Mouse (Mus musculus) embryonic stem cell, embryonic (primary cell): ENCODE data around the gene Gramd1a.

Experiments used
- CTCF ChIA-PET, 4 experiments: fragments of 300-600 bp in 2 of 4; fragments of 350-600 bp in 2 of 4; sonication (Branson Sonifier 250); formaldehyde crosslinking; loops; one replicate each; lab custom pipeline; 2022; ENCODE audit warnings: inconsistent platforms in 2 of 4; lab: Charles Lee
- POLR2A ChIA-PET, 4 experiments: fragments of 300-600 bp in 2 of 4; fragments of 350-600 bp in 2 of 4; sonication (Branson Sonifier 250); formaldehyde crosslinking; loops; one replicate each; lab custom pipeline; 2022; ENCODE audit warnings: antibody characterized with exemption in 4 of 4, inconsistent platforms in 1 of 4; lab: Charles Lee

Gramd1a gene

DNA sequence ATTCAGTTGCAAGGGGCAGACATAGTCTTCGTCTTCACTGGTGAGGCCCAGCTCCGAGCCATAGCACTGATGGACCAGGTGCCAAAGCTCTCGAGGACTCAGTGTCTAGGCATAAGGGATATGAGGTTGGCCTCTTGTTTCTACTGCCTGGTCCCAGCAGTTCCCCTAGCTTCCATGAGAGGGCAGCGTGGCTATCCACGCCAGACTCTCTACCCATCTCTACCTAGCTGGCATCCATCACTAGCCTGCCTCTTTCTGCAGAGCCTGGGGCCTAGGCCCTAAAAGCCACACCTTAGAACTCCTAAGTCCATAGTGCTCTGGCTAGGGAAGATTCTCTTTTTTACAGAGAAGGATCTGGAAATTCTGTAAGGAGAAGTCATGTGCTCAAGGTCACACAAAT lies 15.9 kb downstream of the Gramd1a start:
- POLR2A ChIA-PET, result interaction anchor here in 3 of 4 experiments (0.6 to 2.1 kb wide), 12 partner anchors 8 to 34 kb away, joined by 3 to 9 read pairs (median 4); partner anchors contain the start of gene Gramd1a (in 3 of the 3)
- CTCF ChIA-PET, result interaction anchor here (0.5 to 2.1 kb wide), 27 partner anchors 8 to 62 kb away, joined by 3 to 24 read pairs (median 5); partner anchors contain the start of gene Gramd1a (in 1 of the 4)

DNA sequence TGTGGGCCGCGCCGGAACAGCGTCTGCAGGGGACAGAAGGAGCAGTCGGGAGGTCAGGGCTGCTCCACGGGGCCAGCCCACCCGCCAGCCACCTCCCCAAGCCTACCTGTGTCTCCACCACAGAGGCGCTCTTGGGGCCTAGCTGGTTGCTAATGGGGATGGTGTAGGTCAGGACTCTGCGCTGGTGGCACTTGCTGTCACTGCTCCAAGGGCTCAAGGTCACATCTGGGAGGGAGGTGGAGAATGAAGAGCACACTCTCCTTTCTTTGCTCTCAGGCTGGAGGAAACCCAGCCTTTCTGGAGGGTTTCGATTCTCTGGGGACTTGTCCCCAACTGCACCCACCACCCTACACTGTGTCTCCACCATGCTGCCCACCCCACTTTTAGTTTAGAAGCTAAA lies 20.0 kb downstream of the Gramd1a start:
- CTCF ChIA-PET, result interaction anchor here in 3 of 4 experiments (0.6 to 1.5 kb wide), 4 partner anchors 9 to 38 kb away, joined by 3 to 25 read pairs (median 4); no protein-coding TSS in a partner anchor
- POLR2A ChIA-PET, result interaction anchor here in 1 of 4 experiments (0.5 kb wide), 1 partner anchor 8 kb away, joined by 4 read pairs; no protein-coding TSS in a partner anchor

DNA sequence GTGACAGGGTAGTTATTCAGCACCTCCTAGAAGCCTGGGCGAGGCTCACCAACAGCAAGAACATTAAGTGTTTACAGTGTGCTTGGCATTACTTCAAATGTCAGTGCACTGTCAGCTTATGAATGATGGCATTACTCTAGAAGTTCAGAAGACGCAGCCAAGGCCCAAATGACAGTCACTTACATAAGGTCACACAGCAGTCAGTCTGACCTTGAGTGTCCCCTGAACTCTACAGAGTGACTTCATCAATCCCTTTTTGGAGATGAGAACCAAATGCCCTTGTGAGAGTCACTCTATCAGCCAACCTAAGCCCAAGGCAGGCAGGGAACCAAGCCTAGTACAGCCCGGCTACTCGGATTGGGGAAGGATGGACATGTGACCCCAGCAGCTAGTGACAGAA lies 23.8 kb downstream of the Gramd1a start:
- ChIA-PET POLR2A (interaction anchor here in 3 of 4 experiments (0.6 to 1.9 kb wide), 8 partner anchors 8 to 257 kb away, joined by 3 to 9 read pairs (median 4); partner anchors contain the start of genes Gramd1a (in 1 of the 3) and Lgi4 (in 1 of the 3)), CTCF (interaction anchor here in 3 of 4 experiments (0.6 to 2.2 kb wide), 12 partner anchors 8 to 328 kb away, joined by 3 to 15 read pairs (median 4); partner anchors contain the start of gene Gramd1a (in 1 of the 3))

DNA sequence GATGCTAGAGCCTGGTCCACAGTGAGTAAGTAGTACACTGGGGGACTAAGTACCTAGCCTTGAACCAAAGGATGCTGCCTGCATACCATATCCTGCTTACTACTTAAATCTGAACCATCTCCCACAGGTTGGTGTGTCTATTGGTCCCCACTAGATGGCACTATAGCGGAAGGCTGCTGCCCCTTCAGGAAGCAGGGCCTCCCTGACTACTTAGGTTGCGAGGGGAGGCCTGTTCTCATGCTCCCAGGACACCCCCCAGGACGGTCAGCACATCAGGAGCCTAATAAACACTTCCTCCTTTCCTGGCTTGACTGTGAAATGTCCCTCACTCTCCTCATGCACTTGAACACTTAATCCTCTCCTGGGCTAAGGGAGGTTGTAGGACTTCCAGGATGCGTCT lies 24.9 kb downstream of the Gramd1a start:
- ChIA-PET CTCF (interaction anchor here in 3 of 4 experiments (0.6 to 2.2 kb wide), 12 partner anchors 9 to 46 kb away, joined by 3 to 15 read pairs (median 4); partner anchors contain the start of gene Gramd1a (in 1 of the 3)), POLR2A (interaction anchor here in 2 of 4 experiments (1.1 to 1.9 kb wide), 4 partner anchors 9 to 26 kb away, joined by 3 to 9 read pairs (median 4); partner anchors contain the start of gene Gramd1a (in 1 of the 2))

DNA sequence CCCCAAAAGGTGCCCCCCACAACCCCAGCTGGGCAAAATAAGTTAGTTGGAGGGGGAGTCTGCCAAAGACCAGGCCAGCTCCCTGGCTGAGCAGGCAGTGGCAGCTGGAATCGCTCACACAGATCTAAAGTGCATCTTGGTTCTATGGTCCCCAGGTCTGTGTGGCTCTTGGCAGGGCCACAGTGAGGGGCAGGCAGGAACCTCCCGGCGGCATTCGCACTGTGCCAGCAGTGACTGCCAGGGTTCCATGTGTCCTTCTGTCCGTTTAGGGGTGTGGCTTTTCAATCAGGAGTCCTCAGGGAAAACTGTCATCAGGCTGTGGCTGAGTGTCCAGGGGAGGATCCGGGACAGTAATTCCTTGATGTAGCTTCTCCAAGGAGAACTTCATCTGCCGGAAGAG lies 25.5 kb downstream of the Gramd1a start:
- CTCF ChIA-PET, result interaction anchor here in 2 of 4 experiments (0.6 to 2.2 kb wide), 3 partner anchors 12 to 160 kb away, joined by 3 to 15 read pairs (median 4); partner anchors contain the start of gene Gramd1a (in 1 of the 2)
- POLR2A ChIA-PET, result interaction anchor here in 2 of 4 experiments (1.7 to 1.9 kb wide), 2 partner anchors 9 to 25 kb away, joined by 5 to 9 read pairs; partner anchors contain the start of gene Gramd1a (in 1 of the 2)

DNA sequence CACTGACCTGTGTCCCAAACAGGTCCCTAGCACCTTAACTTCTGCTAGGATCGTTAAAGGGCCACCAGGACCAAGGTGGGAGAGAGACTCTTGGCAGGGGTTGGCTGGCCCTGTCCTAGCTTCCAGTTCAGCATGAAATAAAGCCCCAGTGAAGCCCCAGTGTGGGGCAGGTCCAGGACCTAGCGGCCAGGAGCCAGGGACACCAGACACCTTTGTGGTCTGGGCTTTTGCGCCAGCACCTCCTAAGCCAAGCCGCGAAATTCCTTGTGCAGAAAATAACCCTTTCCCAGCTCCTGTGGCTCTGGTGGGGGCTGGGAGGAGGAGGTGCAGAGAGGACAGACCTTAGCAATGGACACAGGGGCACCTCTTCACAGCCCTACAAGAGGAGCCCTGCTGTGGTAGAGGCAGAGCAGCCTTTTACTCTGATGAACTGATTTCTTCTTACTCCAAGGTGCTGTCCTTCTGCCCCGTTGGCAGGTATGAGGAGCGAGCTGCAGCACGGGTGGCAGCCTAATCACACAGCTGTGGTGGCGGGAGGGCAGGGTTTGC lies 27.5 kb downstream of the Gramd1a start:
- POLR2A ChIA-PET, result interaction anchor here in 3 of 4 experiments (0.7 to 1.4 kb wide), 7 partner anchors 7 to 77 kb away, joined by 3 to 13 read pairs (median 4); partner anchors contain the start of gene Fxyd7 (in 1 of the 3)

DNA sequence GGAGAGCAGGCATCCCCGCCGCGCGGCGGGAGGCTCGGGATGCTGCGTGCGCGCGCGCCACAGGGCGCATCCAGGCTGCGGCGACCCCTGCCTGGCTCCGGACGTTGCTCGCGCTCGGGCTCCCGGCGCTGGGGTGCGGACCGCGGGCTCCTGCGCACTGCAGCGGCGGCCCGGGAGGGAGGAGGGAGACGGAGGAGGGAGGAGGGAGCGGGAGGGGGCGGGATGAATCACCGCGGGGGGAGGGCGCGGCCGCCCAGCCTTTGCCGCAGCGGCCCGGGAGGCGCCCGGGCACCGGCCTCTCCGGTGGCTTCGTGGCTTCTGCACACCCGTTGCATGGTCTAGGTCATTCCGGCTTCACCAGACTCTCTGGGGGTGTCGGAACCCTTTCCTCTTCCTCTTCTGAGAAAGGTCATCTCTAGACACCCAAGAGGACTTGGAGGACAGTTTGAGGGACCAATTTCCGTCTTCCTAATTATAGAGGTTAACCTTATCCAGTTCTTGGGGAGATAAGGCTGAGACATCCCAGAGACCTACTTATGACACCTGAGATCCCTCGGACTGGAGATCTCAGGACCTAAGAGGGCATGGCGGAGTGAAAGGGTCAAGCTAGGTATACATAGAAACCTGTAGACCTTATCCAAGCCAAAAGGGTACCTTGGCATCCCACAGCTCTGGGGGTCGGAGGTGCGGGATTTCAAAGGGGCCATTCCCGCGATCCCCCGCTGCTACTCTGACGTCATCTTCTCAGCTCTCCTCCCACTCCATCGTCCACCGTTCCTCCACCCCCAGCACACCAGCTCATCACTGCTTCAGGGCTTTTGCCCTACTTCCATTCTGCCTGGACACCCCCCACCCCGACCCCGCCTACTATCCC lies 28.6 kb downstream of the Gramd1a start, which contains the start of gene Scn1b:
Scn1b (minus strand) TSS at position 153 of the 874 bp plus-strand sequence.
- POLR2A ChIA-PET, result interaction anchor here in 3 of 4 experiments (0.6 to 1.4 kb wide), 11 partner anchors 8 to 76 kb away, joined by 3 to 13 read pairs (median 4); partner anchors contain the start of genes Fxyd7 (in 1 of the 3), Gramd1a (in 1 of the 3) and Hpn (in 1 of the 3)

More for the DNA sequence above, 27.5 kb downstream of the Gramd1a start:
- CTCF ChIA-PET, result interaction anchor here in 2 of 4 experiments (0.7 to 1.9 kb wide), 5 partner anchors 12 to 106 kb away, joined by 3 to 5 read pairs (median 4); no protein-coding TSS in a partner anchor

DNA sequence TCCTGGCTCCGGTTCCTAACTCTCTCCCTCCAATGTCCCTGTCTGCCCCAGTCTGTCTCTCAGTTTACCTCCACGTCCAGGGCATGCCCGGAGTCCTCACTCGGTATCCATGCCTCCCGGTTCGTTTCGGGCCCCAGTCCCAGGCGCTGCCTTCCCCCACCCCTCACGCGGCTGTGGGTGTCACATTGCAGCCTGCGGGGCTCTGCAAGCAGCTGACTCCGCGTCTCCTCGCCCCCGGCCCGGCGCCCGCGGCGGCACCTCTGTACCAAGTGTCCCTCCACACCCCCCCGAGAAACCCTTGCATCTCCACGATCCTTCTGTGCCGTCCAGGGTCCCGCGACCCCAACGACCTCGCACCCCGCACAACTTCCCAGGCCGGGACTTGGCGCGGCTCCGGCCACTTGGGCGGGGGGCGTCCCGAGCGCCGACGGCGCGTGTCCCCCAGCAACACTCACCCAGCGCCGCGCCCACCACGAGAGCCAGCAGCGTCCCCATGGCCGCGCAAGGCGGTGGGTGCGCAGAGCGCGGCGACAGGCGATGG lies 29.4 kb downstream of the Gramd1a start:
- ChIA-PET CTCF (interaction anchor here in 1 of 4 experiments (1.1 kb wide), 2 partner anchors 21 to 48 kb away, joined by 3 to 4 read pairs; no protein-coding TSS in a partner anchor), POLR2A (interaction anchor here in 1 of 4 experiments (1.2 kb wide), 1 partner anchor 17 kb away, joined by 4 read pairs; no protein-coding TSS in a partner anchor)

More for the DNA sequence above, 28.6 kb downstream of the Gramd1a start, which contains the start of gene Scn1b:
- CTCF ChIA-PET, result interaction anchor here in 2 of 4 experiments (0.7 to 1.5 kb wide), 8 partner anchors 13 to 105 kb away, joined by 3 to 5 read pairs (median 4); no protein-coding TSS in a partner anchor

DNA sequence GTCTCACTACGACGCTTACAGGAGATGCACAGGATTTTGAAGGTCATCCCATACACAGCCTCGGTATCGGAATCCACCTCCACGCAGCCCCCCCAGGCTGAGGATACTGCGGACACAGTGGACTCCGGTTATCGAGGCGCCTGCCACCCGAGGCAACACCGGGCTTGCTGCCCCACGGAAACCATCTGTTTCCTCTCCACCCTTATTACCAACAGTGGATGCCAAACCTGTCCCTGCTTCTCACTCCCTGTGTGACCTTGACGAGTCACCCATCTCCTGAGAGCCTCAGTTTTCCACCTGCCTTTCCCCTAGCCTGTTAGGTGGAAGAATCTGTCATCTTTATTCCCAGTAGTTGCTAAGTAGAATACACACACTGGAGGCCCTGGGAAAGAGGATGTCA lies 30.6 kb downstream of the Gramd1a start:
- CTCF ChIA-PET, result no interaction called here
- POLR2A ChIA-PET, result interaction anchor here in 1 of 4 experiments (1.2 kb wide), 1 partner anchor 18 kb away, joined by 4 read pairs; no protein-coding TSS in a partner anchor

DNA sequence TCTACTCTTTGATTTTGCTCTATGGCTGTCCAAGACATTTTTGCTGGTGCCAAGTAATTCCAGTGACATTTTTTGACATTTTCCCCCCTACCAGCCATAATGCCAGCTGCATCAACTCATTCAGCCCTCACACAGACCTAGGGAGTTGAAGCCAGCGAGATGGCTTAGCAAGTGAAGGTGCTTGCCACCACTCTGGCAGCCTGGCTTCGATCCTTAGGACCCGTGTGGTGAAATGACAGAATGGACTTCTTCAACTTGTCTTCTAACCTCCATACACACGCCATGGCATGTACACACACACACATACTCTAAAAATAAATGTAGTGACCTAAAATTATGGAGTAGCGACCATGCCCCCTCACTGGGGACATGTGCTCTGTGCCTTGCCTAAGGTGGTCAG lies 31.3 kb downstream of the Gramd1a start:
- ChIA-PET POLR2A (no interaction called here), CTCF (interaction anchor here in 2 of 4 experiments (0.7 to 1.4 kb wide), 2 partner anchors 19 to 598 kb away, joined by 4 to 5 read pairs; no protein-coding TSS in a partner anchor)

DNA sequence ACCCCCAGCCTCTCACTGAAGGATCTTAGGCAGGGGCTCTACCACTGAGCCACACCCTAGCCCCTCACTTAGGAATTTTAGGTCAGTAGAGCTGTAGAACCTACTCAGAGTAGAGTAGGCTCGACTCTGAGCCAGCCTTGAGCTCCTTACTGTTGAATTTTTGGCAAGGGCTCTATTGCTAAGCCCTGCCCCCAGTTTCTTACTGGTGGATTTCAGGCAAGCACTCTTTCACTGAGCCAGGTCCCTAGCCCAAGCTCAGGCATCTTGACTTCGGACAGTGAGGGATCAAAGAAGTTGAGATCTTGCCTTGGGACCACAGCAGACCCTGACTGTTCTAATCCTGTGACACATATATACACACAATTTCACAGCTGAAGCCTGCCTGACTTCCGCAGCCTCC lies 32.0 kb downstream of the Gramd1a start:
- ChIA-PET POLR2A (interaction anchor here in 1 of 4 experiments (0.6 to 0.9 kb wide), 2 partner anchors 9 to 571 kb away, joined by 3 read pairs; no protein-coding TSS in a partner anchor), CTCF (interaction anchor here in 1 of 4 experiments (1.4 kb wide), 1 partner anchor 18 kb away, joined by 5 read pairs; no protein-coding TSS in a partner anchor)

DNA sequence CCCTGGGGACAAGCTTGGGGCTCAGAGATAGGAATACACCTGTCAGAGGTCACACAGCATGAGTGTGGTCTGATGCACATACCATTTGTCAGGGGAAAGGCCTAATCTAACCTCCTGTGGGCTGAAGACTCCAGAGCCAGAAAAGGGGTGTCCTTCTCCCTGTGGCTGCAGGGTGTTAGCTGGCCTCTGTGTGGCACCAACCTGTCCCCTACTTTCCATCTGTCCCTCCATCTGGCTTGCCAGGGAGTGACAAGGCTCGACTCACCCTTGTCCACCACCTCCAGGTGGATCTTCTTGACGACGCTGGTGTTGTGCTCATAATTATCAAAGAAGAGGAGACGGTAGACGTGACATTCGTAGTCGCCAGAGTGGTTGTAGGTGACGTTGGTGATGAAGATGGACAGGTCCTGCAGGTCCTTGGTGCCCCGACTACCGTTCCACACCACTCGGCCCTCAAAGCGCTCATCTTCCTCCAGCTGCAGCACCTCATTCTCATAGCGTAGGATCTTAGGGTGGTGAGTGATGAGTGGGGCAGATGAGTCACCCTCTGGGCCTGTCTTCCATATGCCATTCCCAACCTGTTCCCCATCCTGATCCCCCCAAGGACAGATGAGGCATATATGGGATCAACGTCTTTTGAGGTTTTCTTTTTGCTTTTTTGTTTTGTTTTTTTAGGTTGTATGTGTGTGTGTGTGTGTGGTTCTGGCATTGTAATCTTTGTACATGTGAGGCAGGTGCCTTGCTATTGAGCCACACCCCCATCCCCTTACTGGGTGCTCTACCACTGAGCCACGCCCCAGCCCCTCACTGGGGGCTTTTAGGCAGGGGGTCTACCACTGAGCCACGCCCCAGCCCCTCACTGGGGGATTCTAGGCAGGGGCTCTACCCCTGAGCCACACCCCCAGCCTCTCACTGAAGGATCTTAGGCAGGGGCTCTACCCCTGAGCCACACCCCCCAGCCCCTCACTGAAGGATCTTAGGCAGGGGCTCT lies 32.8 kb downstream of the Gramd1a start:
- CTCF ChIA-PET, result interaction anchor here in 1 of 4 experiments (1.4 kb wide), 1 partner anchor 18 kb away, joined by 5 read pairs; no protein-coding TSS in a partner anchor
- POLR2A ChIA-PET, result interaction anchor here in 1 of 4 experiments (0.9 kb wide), 1 partner anchor 570 kb away, joined by 3 read pairs; no protein-coding TSS in a partner anchor

DNA sequence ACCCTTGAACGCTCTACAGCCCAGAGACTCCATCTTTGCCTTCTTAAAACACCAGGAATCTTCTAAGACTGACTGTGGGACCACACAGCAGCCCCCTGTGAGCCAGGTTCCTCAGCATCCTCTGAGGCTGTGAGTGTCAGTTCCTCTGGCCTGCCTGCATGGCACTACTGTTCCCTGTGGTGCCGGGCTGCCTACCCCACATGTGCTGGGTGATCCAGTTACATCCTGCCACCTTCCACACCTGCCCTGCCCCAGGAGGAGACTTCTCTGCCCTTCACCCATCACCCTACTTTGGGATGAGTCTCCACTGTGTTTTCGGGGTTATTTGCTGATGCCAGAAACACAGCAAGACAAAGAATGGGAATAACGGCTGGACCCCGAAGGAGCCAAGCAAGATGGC lies 36.1 kb downstream of the Gramd1a start:
- CTCF ChIA-PET, result interaction anchor here in 2 of 4 experiments (0.7 to 1.3 kb wide), 3 partner anchors 11 to 41 kb away, joined by 3 to 4 read pairs (median 3); no protein-coding TSS in a partner anchor
- POLR2A ChIA-PET, result interaction anchor here in 2 of 4 experiments (0.7 to 1.1 kb wide), 2 partner anchors 14 to 33 kb away, joined by 3 read pairs; no protein-coding TSS in a partner anchor

DNA sequence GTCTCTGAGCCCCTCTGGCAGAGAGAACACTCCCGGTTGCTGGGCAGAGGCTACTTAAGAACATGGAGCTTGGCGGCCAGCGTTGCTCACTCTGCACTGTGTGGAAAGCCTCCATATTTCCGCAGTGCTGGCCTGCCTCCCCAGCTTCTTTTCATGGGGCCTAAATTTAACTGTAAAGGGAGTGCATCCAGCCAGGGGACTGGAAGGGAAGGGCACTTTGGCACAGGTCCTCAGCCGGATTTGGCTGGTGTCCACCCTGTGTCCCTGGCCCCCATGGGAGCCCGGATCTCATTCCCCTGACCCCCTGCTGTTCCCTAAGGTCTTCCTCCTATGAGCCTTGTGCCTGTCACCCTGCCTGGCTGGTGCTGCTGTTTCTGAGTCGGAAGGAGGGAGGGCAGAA lies 37.2 kb downstream of the Gramd1a start:
- CTCF ChIA-PET, result interaction anchor here in 2 of 4 experiments (1.1 to 1.6 kb wide), 4 partner anchors 13 to 40 kb away, joined by 3 to 7 read pairs (median 5); no protein-coding TSS in a partner anchor
- POLR2A ChIA-PET, result interaction anchor here in 3 of 4 experiments (0.6 to 1.9 kb wide), 5 partner anchors 9 to 201 kb away, joined by 3 to 6 read pairs (median 4); no protein-coding TSS in a partner anchor

DNA sequence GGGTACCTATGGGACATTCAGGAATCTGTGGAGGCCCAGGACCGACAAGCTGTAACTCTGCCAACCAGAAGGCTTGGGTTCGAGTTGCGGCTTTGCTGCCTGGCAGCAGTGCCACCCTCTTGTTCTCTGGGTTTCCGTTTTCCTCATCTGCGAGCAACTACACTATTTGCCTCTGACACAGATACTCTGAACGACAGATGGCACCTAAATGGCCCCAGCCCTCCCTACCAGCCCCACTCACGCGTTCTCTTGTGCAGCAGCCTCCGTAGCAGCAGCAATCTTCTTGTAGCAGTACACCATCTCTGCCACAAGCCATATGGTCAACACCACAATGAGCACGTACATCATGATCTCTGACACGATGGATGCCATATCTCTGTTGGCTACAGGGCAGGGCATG lies 38.2 kb downstream of the Gramd1a start:
- ChIA-PET POLR2A (interaction anchor here in 3 of 4 experiments (0.6 to 1.9 kb wide), 13 partner anchors 9 to 463 kb away, joined by 3 to 10 read pairs (median 4); partner anchors contain the start of gene Fxyd7 (in 1 of the 3)), CTCF (interaction anchor here in 3 of 4 experiments (0.7 to 1.6 kb wide), 3 partner anchors 12 to 60 kb away, joined by 3 to 7 read pairs (median 6); no protein-coding TSS in a partner anchor)
